Mouse (Mus musculus) spleen, postnatal 36 days (tissue): ENCODE results near the gene Gm28044.
"Not testable (repeated sequence)": the region's sequence is repeated elsewhere in the genome, so short reads cannot be mapped to it uniquely, and the experiment has no call there.

Source experiments
- DNase-seq, 2 experiments: peaks; one replicate each; pipeline ENCODE4 v3.0.0; 2022; ENCODE audit warnings: low spot score in 2 of 2, mixed read lengths in 1 of 2

The Gm28044 gene

DNA sequence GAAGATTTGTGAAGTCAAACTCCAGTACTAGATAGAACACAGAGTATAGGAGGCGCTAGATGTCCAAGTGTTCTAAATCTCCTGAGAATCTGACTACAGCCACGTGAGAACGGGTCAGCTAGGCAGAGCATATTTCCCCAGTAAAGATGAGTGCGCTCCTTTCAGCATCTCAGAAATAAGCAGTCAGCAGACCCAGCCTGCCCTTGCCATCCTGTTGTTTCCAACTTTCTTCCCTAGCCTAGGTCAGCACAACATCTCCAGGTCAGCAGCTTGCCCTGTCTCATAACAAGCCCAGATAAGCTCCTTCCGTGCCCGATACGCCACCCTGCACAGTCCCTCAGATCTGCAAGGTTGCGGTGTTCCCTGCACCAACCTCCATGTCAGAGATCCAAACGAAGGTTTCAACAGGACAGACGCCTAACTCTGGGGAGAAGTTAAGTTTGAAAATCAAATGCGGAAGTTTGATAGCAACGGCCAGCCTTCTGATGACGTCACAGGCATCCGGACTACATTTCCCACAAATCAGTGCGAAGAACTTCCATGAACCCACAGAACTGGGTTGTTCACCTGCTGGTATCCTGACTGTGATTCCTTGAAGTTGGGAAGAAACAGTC is at the start of gene Gm28044, which contains the start of gene Zfp953:
TSS of gene Gm28044 (minus strand) at position 406 of the 614 bp plus-strand sequence.
TSS of gene Zfp953 (minus strand) at position 475 of the 614 bp plus-strand sequence.
- peak; percentile 84 to 87 for DNase-seq

DNA sequence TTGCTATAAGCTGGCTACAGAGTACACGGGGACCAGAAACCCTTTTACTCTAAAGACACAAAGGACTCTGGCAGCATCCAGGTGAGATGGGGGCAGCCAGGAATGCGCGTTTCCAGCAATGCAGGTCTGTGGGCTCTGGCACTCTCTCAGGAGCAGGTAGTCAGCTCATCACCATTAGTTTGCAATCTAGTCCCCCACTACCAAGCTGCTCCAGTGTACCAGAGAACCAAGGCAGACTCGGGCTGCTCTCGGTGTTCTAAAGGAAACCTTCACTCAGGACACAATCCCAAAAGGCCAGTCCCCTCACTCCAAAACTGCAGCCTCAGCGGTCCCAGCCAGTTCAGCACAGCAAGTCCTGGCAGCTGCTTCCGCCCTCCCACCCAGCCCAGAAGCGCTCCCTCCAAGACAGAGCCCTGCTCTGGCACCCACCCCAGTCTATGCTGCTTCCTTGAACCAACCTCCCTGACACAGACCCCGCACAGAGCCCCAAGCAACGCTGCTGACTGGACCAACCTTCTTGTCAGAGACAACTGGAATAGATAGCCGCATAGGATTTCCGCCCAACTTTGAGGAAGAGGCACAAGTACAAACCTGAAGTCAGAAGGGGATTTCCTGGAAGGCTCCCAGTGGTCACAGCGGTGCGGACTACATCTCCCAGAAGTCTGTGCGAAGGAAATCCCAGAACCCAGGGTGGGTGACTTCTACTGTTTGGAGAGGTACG is 39.0 kb upstream of the Gm28044 start, which contains the start of gene Zfp429:
TSS of gene Zfp429 (minus strand) at position 637 of the 721 bp plus-strand sequence.
- peak; percentile 78 to 82 for DNase-seq

DNA sequence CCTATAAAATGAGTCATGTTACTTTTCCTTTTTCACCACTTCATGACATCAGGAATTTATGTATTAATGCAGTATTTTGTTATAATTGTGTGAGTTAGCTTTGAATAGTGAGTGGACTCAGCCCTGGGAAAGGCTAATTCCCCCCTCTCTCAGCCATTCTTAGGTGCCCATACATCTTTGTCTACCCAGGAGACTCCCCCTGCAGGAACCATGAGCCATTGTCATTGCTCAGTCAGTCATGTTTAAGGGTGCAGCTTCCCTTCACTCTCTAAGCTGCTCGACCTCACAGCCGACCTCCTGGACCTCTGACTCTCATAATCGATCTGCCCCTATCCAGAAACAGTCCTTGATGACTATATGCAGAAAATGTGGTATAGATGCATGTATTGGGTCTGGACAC is 15.9 kb upstream of the Gm28044 start:
- not testable (repeated sequence) for DNase-seq

DNA sequence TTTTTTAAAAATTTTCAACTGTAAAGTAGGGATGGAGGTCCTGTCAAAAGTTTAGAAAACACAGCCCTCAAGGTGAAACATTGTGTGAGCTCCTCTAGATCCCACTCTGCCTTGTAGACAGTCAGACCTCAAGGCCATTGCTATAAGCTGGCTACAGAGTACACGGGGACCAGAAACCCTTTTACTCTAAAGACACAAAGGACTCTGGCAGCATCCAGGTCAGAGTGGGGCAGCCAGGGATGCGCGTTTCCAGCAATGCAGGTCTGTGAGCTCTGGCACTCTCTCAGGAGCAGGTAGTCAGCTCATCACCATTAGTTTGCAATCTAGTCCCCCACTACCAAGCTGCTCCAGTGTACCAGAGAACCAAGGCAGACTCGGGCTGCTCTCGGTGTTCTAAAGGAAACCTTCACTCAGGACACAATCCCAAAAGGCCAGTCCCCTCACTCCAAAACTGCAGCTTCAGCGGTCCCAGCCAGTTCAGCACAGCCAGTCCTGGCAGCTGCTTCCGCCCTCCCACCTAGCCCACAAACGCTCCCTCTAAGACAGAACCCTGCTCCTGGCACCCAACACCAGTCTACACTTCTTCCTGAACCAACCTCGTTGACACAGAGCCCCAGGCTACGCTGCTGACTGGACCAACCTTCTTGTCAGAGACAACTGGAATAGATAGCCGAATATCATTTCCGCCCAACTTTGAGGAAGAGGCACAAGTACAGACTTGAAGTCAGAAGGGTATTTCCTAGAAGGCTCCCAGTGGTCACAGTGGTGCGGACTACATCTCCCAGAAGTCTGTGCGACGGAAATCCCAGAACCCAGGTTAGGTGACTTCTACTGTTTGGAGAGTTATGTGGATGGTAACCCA is 14.9 kb upstream of the Gm28044 start, which contains the start of the genes Gm28041 and Zfp456:
TSS of gene Gm28041 (minus strand) at position 684 of the 862 bp plus-strand sequence.
TSS of gene Zfp456 (minus strand) at position 761 of the 862 bp plus-strand sequence.
- peak; percentile 85 to 87 for DNase-seq

DNA sequence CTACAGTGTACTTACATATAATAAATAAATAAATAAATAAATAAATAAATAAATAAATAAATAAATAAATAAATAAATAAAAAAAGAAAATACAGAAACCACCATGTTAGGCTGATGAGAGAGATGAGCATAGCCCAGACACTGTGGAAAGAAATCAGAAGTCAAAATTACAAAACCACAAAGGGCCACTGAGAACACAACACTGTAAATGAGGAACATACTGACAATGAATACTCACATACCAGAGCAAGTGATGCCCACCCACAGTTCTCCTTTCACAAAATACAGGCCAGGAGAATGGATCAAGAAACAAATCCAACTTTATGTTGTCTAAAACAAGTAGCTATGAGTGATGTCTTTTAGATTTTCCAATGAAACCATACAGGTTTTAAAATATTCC is 8.5 kb downstream of the Gm28044 start:
- no peak for DNase-seq

DNA sequence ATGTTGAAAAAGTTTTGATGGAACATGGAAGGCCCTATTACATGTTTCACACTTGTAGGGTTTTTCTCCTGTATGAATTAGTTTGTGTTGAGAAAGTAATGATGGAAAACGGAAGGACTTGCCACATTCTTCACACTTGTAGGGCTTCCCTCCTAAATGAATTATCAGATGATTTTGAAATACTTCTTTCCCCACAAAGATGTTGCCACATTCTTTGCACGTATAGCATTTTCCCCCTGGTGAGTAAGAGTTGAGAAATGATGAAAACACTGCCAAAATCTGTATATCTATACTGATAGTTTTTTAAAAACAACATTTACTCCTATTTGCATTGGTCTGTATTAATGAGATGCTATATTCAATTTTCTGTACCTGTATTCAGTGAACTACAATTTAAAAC is 16.9 kb downstream of the Gm28044 start:
- DNase-seq: no peak

DNA sequence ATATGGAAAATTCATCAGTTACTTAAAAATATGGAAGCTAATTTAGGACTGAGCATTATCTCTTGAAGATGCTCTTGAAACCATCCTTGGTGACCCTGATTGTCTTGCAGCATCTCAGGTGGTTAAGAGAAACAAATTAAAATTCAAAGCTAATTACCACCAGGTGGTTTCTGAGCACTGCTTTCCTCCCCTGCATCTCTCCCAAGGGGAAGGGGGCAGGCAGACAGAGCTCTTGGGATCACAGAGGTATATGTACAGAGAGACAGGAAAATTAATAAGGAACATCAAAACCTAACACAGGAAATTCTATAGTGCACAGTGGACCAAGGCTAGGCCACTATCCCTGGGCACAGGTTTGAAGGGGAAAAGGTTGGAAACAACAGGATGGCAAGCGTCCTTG is 27.5 kb downstream of the Gm28044 start:
- no peak for DNase-seq

DNA sequence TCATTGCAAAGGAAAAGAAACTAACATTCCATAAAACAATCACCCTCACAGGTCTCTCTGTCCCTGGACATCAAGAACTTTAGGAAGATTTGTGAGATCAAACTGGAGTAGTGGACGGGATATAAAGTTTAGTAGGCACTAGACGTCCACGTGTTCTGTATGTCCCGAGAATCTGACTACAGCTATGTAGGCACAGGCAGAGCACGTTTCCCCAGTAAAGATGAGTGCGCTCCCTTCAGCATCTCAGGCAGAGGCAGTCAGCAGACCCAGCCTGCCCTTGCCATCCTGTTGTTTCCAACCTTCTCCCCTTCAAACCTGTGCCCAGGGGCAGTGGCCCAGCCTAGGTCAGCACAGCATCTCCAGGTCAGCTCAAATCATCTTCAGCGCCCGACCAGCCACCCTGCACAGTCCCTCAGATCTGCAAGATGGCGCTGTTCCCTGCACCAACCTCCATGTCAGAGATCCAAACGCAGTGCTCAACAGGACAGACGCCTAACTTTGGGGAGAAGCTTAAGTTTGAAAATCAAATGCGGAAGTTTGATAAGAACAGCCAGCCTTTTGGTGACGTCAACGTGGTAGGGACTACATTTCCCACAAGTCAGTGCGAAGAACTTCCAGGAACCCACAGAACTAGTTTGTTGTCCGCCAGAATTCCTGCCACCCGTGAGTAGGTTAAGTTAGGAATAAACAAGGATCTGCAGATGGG is 28.2 kb downstream of the Gm28044 start, which contains the start of gene Zfp595:
TSS of gene Zfp595 (minus strand) at position 552 of the 706 bp plus-strand sequence.
- peak; percentile 81 to 88 for DNase-seq

DNA sequence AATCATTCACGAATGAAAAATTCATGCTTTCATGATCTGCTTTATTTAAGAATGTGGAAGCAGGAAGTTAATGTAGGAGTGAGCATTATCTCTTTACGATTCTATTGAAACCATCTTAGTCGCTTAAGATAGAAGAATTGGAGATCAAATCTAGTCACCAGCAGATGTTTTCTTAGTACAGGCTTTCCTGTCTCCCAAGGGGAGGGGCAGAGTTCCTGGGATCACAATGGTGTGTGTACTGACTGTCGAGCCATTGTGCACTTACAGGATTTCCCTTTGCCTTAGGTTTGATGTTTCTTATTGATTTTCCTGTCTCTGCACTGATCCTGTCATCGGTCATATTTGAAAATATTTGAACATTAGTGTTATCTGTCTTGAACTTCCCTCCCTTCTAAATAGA is 53.6 kb downstream of the Gm28044 start:
- DNase-seq: no peak

DNA sequence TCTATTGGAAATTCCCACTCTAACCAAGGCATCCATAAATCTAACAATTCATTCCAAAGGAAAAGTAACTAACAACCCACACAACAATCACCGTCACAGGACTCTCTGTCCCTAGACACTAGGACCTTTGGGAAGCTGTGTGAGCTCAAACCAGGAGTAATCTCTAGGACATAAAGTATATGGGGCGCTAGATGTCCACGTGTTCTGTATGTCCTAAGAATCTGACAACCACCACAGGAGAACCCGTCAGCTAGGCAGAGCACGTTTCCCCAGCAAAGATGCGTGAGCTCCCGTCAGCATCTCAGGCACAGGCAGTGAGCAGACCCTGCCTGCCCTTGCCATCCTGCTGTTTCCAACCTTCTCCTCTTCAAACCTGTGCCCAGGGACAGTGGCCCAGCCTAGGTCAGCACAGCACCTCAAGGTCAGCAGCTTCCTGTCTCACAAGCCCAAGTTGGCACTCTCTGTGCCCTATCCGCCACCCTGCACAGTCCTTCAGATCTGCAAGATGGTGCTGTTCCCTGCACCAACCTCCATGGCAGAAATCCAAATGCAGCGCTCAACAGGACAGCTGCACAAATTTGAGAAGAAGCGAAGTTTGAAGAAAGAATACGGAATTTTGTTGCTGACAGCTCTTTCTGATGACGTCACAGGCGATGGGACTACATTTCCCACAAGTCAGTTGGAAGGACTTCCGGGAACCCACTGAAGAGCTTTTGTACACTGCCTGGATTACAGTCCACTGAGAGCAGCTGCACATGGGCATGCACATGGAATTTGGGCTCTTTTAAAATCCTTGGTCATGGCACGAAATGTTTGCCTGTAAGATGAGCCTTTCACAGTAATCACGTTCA is 54.3 kb downstream of the Gm28044 start, which contains the start of gene Zfp457:
TSS of gene Zfp457 (minus strand) at position 664 of the 851 bp plus-strand sequence.
- peak; percentile 81 to 86 for DNase-seq

DNA sequence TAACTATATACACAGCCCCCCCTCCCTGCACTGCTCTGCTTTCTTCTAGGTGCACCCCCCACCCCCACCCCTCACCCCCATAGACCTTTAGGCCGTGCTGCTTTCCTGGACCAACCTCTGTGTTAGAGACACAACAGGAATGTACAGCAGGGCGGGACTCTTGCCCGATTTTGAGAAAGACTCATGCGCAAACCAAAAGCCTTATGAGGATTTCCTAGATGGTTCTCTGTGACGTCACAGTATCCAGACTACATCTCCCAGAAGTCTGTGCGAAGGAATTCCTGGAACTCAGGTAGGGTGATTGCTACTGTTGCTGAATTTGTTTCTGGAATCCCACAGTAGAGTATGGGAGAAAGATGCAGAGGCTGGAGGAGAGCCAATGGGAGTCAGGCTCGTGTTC is 82.0 kb downstream of the Gm28044 start, which contains the start of gene Zfp458:
TSS of gene Zfp458 (minus strand) at position 153 of the 400 bp plus-strand sequence.
- DNase-seq: no peak

DNA sequence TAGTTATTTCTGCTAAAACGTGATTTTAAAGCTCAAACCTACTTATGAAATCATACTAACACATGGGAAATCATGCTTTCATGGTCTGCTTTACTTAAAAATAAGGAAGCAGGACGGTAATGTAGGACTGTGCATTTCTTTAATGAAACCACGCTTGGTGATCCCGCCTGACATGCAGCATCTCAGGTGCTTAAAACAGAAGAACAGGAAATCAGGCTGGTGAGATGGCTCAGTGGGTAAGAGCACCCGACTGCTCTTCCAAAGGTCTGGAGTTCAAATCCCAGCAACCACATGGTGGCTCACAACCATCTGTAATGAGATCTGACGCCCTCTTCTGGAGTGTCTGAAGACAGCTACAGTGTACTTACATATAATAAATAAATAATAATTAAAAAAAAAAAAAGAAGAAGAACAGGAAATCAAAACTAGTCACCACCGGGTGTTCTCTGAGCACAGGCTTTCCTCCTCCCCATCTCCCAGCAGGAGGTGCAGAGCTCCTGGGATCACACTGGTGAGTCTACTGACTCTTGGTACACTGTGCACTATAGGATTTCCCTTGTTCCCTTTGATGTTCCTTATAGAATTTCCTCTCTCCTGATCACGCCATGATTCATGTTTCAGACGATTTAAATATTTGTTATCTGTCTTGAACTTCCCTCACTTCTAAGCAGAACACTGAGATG is 90.8 kb downstream of the Gm28044 start:
- not testable (repeated sequence) for DNase-seq

DNA sequence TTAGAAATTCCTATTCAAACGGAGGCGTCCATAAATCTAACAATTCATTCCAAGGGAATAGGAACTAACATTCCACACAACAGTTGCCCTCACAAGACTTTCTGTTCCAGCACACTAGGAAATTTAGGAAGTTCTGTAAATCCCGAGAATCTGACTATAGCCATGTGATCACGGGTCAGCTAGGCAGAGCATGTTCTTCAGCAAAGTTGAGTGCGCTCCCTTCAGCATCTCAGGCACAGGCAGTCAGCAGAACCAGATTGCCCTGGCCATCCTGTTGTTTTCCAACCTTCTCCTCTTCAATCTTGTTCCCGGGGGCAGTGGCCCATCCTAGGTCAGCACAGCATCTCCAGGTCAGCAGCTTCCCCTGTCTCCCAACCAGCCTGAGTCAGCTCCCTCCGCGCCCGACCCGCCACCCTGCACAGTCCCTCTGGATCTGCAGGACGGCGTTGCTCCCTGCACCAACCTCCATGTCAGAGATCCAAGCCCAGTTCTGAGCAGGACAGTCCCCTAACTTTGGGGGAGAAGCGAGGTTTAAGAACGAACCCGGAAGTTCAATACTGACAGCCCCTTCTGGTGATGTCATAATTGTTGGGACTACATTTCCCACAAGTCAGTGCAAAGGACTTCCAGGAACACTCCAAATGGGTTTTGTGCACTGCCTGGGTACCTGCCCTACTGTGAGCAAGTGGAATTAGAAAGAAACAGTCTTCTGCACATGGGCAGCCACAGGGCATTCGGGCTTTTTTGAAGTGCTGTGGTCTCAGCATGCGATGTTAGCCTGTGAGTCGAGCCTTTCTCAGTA is 91.6 kb downstream of the Gm28044 start:
- peak; percentile 81 to 86 for DNase-seq
